Mouse (Mus musculus) gastrocnemius, adult 2 months (tissue): ENCODE data around the gene Lrrc8c. TPM values are rescaled to one million over a fixed set of nuclear protein-coding genes. Genes with fewer than 3 reads are reported as not detected.
A peak's percentile ranks its signal among the peaks of the same experiment; 100 is the strongest.

ENCODE experiments used
- DNase-seq: peaks from one replicate; pipeline ENCODE4 v3.0.0; 2022
- H3K27ac ChIP-seq: fragments of 200-600 bp; 2 replicates; pipeline ENCODE4 v1.8.1; 2022; ENCODE audit warnings: mild to moderate bottlenecking
- H3K4me3 ChIP-seq: fragments of 200-600 bp; 2 replicates; pipeline ENCODE4 v1.8.1; 2022; ENCODE audit warnings: mild to moderate bottlenecking, moderate library complexity
- CTCF ChIP-seq: fragments of 200-600 bp; IDR thresholded peaks from 2 replicates; pipeline ENCODE4 v1.8.1; 2022; ENCODE audit warnings: antibody characterized with exemption, mild to moderate bottlenecking, moderate library complexity
- intact Hi-C: fragments of 180-260 bp; cut with DNase I; formaldehyde crosslinking; loops from one replicate; pipeline ENCODE4 v1.15.1; 2025
- long read RNA-seq, 2 experiments: library from polyadenylated mRNA; stranded (forward); transcript quantifications; one replicate each; pipeline ENCODE4 v2.0.0; 2021
- total RNA-seq, 2 experiments: library from RNA; stranded (reverse); gene quantifications; 2 replicates each; pipeline ENCODE4 v1.2.3; 2021

The Lrrc8c gene
- total RNA-seq, result 10 to 100 TPM in 1 of 2 experiments, 1 to 10 TPM in 1; 8.1 to 17.0 TPM
- long read RNA-seq, experiment 1, full-length matches to known transcripts, result 8 of 10 reads
- long read RNA-seq, experiment 1, partial matches to known transcripts, result 0 of 10 reads
- long read RNA-seq, experiment 1, other reads (novel, unspliced or antisense), result 2 of 10 reads
- long read RNA-seq, experiment 2, full-length matches to known transcripts, result 4 of 5 reads
- long read RNA-seq, experiment 2, partial matches to known transcripts, result 0 of 5 reads
- long read RNA-seq, experiment 2, other reads (novel, unspliced or antisense), result 1 of 5 reads

- peak; percentile 92 for DNase-seq
- peak; percentile 47 for TF ChIP-seq CTCF
- peak within 1 kb of the TSS; percentile 94 for H3K27ac ChIP-seq
- intact Hi-C loops, result loop anchor here (1.0 kb wide), 1 partner anchor 135 kb away; no protein-coding TSS in a partner anchor
- H3K4me3 ChIP-seq, result peak within 1 kb of the TSS; percentile 96
Measured at GRCm38 (mm10) chr5:105519096-105519975, at the start of gene Lrrc8c. TSS of gene Lrrc8c (plus strand) at chr5:105519388.

GRCm38 (mm10) chr5:105472983-105473705 lies 46.0 kb upstream of the Lrrc8c start:
- intact Hi-C loops, result no loop called here
- H3K27ac ChIP-seq, result no peak overlapping the region
- no peak for DNase-seq
- H3K4me3 ChIP-seq, result no peak overlapping the region
- no peak for TF ChIP-seq CTCF

- DNase-seq, result no peak
- intact Hi-C loops, result no loop called here
- H3K27ac ChIP-seq, result peak overlapping the region; percentile 28
Measured at GRCm38 (mm10) chr5:105477527-105477926, 41.7 kb upstream of the Lrrc8c start.

GRCm38 (mm10) chr5:105479673-105480072 lies 39.5 kb upstream of the Lrrc8c start:
- DNase-seq, result no peak
- Histone ChIP-seq H3K27ac (no peak overlapping the region), H3K4me3 (no peak overlapping the region)
- TF ChIP-seq CTCF, result no peak
- intact Hi-C loops, result no loop called here

More at GRCm38 (mm10) chr5:105477527-105477926, 41.7 kb upstream of the Lrrc8c start:
- no peak overlapping the region for H3K4me3 ChIP-seq
- no peak for TF ChIP-seq CTCF

GRCm38 (mm10) chr5:105480561-105480960 lies 38.6 kb upstream of the Lrrc8c start:
- TF ChIP-seq CTCF, result no peak
- no peak for DNase-seq
- intact Hi-C loops, result no loop called here

GRCm38 (mm10) chr5:105483632-105484031 lies 35.6 kb upstream of the Lrrc8c start:
- no peak for TF ChIP-seq CTCF
- no peak overlapping the region for H3K27ac ChIP-seq
- no peak overlapping the region for H3K4me3 ChIP-seq
- DNase-seq, result no peak
- intact Hi-C loops, result no loop called here

More at GRCm38 (mm10) chr5:105480561-105480960, 38.6 kb upstream of the Lrrc8c start:
- Histone ChIP-seq H3K4me3 (no peak overlapping the region), H3K27ac (no peak overlapping the region)

GRCm38 (mm10) chr5:105484247-105484646 lies 34.9 kb upstream of the Lrrc8c start:
- intact Hi-C loops, result no loop called here
- no peak overlapping the region for H3K27ac ChIP-seq
- no peak overlapping the region for H3K4me3 ChIP-seq
- no peak for TF ChIP-seq CTCF
- no peak for DNase-seq

- intact Hi-C loops, result no loop called here
- Histone ChIP-seq H3K4me3 (no peak overlapping the region), H3K27ac (no peak overlapping the region)
- TF ChIP-seq CTCF, result no peak
- no peak for DNase-seq
Measured at GRCm38 (mm10) chr5:105484891-105485290, 34.3 kb upstream of the Lrrc8c start.

GRCm38 (mm10) chr5:105490211-105490610 lies 29.0 kb upstream of the Lrrc8c start:
- Histone ChIP-seq H3K4me3 (no peak overlapping the region), H3K27ac (no peak overlapping the region)
- no peak for TF ChIP-seq CTCF
- intact Hi-C loops, result loop anchor here (10.0 kb wide), 1 partner anchor 385 kb away; the partner anchor contains the start of gene Zfp326
- DNase-seq, result no peak

GRCm38 (mm10) chr5:105491389-105491788 lies 27.8 kb upstream of the Lrrc8c start:
- TF ChIP-seq CTCF, result peak; percentile 23
- DNase-seq, result no peak
- Histone ChIP-seq H3K27ac (no peak overlapping the region), H3K4me3 (no peak overlapping the region)
- intact Hi-C loops, result loop anchor here (10.0 kb wide), 1 partner anchor 383 kb away; the partner anchor contains the start of gene Zfp326

- H3K4me3 ChIP-seq, result no peak overlapping the region
- peak; percentile 53 for TF ChIP-seq CTCF
- DNase-seq, result no peak
- intact Hi-C loops, result loop anchor here (1.0 to 10.0 kb wide), 2 partner anchors 161 to 382 kb away; partner anchors contain the start of gene Zfp326
- no peak overlapping the region for H3K27ac ChIP-seq
Measured at GRCm38 (mm10) chr5:105492367-105493246, 26.6 kb upstream of the Lrrc8c start.

GRCm38 (mm10) chr5:105493377-105493776 lies 25.8 kb upstream of the Lrrc8c start:
- intact Hi-C loops, result loop anchor here (1.0 to 10.0 kb wide), 2 partner anchors 160 to 381 kb away; partner anchors contain the start of gene Zfp326
- H3K27ac ChIP-seq, result no peak overlapping the region
- no peak overlapping the region for H3K4me3 ChIP-seq
- TF ChIP-seq CTCF, result no peak
- no peak for DNase-seq
